Mouse (Mus musculus) embryonic facial prominence, embryonic 14.5 days (tissue): ENCODE measurements around the gene Kpna7. TPM values are rescaled to one million over a fixed set of nuclear protein-coding genes. Genes with fewer than 3 reads are reported as not detected.
"Not testable (repeated sequence)": the region's sequence is repeated elsewhere in the genome, so short reads cannot be mapped to it uniquely, and the experiment has no call there.

Experiments
- ATAC-seq: fragments of 200-750 bp; cut with Nextera tagmentation; 2 replicates; pipeline ENCODE4 v1.8.0; 2017; ENCODE audit warnings: low read depth, moderate number of reproducible peaks, moderate TSS enrichment
- DNase-seq: peaks from one replicate; pipeline ENCODE4 v3.0.0-alpha.2; 2015; ENCODE audit warnings: low spot score
- H3K27ac ChIP-seq: fragments of 300-500 bp; sonication (generic); replicated peaks from 2 replicates; pipeline ENCODE4 v1.5.1; 2014; ENCODE audit warnings: low read depth, mild to moderate bottlenecking, low read length, moderate library complexity
- H3K27me3 ChIP-seq: fragments of 300-500 bp; sonication (generic); replicated peaks from 2 replicates; pipeline ENCODE4 v1.6.1; 2014; ENCODE audit warnings: low read length; ENCODE audit not compliant: control insufficient read depth, insufficient read depth
- H3K36me3 ChIP-seq: fragments of 300-500 bp; sonication (generic); 2 replicates; pipeline ENCODE4 v1.6.1; 2014; ENCODE audit warnings: low read length, mixed read lengths; ENCODE audit not compliant: control insufficient read depth, insufficient read depth
- H3K4me1 ChIP-seq: fragments of 300-500 bp; sonication (generic); 2 replicates; pipeline ENCODE4 v1.6.1; 2014; ENCODE audit warnings: antibody characterized with exemption, low read length; ENCODE audit not compliant: control insufficient read depth, insufficient read depth
- H3K4me2 ChIP-seq: fragments of 300-500 bp; sonication (generic); 2 replicates; pipeline ENCODE4 v1.6.1; 2014; ENCODE audit warnings: low read depth, mild to moderate bottlenecking, low read length, moderate library complexity, mixed read lengths
- H3K4me3 ChIP-seq: fragments of 300-500 bp; sonication (generic); 2 replicates; pipeline ENCODE4 v1.5.1; 2014; ENCODE audit warnings: low read depth, mild to moderate bottlenecking, low read length
- H3K9ac ChIP-seq: fragments of 300-500 bp; sonication (generic); 2 replicates; pipeline ENCODE4 v1.6.1; 2014; ENCODE audit warnings: low read depth, mild to moderate bottlenecking, low read length, moderate library complexity, mixed read lengths
- H3K9me3 ChIP-seq: fragments of 300-500 bp; sonication (generic); 2 replicates; pipeline ENCODE4 v1.6.1; 2016; ENCODE audit warnings: low read length; ENCODE audit not compliant: control insufficient read depth
- WGBS: fragments of 180-500 bp; shearing (Covaris S2); extraction: QIAGEN DNeasy Blood & Tissue Kit; methylation state at CpG from one replicate; pipeline ENCODE4 v1.1.7; 2014; 5-methylcytosine and 5-hydroxymethylcytosine counted together
- polyA plus RNA-seq: library from polyadenylated mRNA; unstranded; fragments of >200 nt; fragmentation: Nextera tagmentation; extraction: Ambion mirVana; gene quantifications from 2 replicates; pipeline ENCODE4 v1.2.1, GENCODE M21; 2014

The Kpna7 gene
- polyA plus RNA-seq, 1 experiment from 2014 or later = not detected

DNA sequence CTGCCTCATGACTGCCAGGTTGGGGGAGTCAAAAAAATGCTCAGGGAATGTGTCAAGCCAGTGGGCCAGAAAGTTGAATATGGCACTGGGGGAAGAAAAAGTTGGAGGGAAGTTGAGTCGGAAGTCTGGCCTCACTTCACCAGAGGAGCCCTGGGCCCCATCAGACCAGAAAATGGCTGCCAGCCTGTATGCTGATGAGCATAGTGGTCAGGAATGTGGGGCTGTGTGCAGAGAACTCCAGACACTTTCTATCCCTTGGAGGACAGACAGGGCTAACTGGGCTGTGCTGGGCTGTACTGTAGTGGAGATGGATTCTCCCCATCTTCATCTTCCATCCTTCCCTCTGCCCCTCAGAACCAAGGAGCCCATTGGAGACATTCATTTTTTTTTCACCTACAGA is 53.4 kb downstream of the Kpna7 start:
- H3K9ac ChIP-seq, DNase-seq, H3K36me3 ChIP-seq, H3K4me1 ChIP-seq, H3K9me3 ChIP-seq, H3K27me3 ChIP-seq, H3K27ac ChIP-seq, H3K4me3 ChIP-seq, H3K4me2 ChIP-seq, ATAC-seq: not testable (repeated sequence)
- WGBS = 77% methylated on average over 1 of the region's 1 CpGs

DNA sequence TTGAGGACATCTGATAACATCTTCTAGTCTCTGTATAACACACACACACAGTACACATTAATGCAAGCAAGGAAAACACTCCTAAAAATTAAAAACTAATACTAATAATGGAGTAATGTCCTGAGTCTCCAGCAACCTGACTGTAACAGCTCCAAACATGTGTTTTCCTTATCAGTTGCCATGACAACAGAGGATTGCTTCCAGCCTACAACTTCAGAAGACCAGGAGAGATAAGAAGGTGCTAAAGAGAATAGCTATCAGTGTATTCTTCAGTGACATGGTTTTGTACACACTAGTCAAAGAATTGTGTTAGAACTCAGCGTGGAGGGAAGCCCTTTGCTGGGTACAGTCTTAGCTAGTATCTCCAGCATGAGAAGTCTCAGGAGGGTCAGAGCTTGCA is 63.1 kb downstream of the Kpna7 start:
- not testable (repeated sequence) for H3K4me2 ChIP-seq, H3K36me3 ChIP-seq, DNase-seq, H3K9me3 ChIP-seq, H3K4me3 ChIP-seq, H3K4me1 ChIP-seq, H3K27me3 ChIP-seq, ATAC-seq, H3K9ac ChIP-seq, H3K27ac ChIP-seq
- 87% methylated on average over 1 of the region's 1 CpGs for WGBS

DNA sequence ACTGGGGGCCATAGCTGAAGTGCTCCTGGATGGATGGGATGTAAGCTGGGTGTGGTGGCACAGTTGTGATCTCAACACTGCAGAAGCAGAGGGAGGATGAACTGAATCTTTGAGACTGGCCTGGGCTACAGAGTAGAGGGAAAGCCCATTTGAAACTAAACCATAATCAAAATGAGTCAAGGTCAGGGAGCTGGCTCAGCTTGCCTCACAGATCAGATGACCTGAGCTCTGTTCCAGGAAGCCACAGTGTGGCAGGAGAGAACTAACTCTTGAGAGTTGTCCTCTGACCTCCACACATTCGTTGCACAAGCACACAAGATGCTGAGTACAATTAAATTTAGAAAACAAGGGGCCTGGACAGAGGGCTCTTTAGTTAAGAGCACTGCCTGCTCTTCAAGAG is 63.6 kb downstream of the Kpna7 start:
- H3K27me3 ChIP-seq, ATAC-seq, H3K36me3 ChIP-seq, H3K9me3 ChIP-seq, H3K4me2 ChIP-seq, H3K4me3 ChIP-seq, H3K9ac ChIP-seq, H3K4me1 ChIP-seq, H3K27ac ChIP-seq, DNase-seq: not testable (repeated sequence)
- WGBS = 39% methylated on average over 1 of the region's 1 CpGs

DNA sequence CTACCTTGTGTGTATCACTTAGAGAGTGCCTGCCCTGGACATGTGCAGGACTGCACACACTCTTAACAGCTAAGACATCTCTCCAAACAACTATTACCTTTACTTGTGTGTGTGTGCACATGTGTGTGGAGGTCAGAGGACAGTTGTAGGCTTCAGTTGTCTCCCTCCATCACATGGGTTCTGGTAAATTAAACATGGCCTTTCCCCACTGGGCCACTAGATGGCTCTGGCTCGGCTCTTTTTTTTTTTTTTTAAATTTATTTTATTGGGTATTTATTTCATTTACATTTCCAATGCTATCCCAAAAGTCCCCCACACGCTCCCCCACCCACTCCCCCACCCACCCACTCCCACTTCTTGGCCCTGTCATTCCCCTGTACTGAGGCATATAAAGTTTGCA is 67.1 kb downstream of the Kpna7 start:
- not testable (repeated sequence) for H3K4me3 ChIP-seq, H3K9me3 ChIP-seq, ATAC-seq, H3K27ac ChIP-seq, DNase-seq, H3K4me1 ChIP-seq, H3K36me3 ChIP-seq, H3K27me3 ChIP-seq, H3K4me2 ChIP-seq, H3K9ac ChIP-seq
- WGBS = 47% methylated on average over 2 of the region's 2 CpGs

- WGBS = 90% methylated on average over 1 of the region's 1 CpGs
- Histone ChIP-seq H3K27ac (no peak overlapping the region), H3K36me3 (no peaks in the 10 kb centered on the region), H3K4me1 (no peaks in the 10 kb centered on the region), H3K27me3 (no peaks in the 10 kb centered on the region), H3K9ac (no peak overlapping the region), H3K4me3 (no peak overlapping the region), H3K9me3 (no peaks in the 10 kb centered on the region), H3K4me2 (no peak overlapping the region)
- ATAC-seq = no peak
- DNase-seq = no peak
Observed at GRCm38 (mm10) chr5:145014278-145014677, 69.6 kb downstream of the Kpna7 start.

DNA sequence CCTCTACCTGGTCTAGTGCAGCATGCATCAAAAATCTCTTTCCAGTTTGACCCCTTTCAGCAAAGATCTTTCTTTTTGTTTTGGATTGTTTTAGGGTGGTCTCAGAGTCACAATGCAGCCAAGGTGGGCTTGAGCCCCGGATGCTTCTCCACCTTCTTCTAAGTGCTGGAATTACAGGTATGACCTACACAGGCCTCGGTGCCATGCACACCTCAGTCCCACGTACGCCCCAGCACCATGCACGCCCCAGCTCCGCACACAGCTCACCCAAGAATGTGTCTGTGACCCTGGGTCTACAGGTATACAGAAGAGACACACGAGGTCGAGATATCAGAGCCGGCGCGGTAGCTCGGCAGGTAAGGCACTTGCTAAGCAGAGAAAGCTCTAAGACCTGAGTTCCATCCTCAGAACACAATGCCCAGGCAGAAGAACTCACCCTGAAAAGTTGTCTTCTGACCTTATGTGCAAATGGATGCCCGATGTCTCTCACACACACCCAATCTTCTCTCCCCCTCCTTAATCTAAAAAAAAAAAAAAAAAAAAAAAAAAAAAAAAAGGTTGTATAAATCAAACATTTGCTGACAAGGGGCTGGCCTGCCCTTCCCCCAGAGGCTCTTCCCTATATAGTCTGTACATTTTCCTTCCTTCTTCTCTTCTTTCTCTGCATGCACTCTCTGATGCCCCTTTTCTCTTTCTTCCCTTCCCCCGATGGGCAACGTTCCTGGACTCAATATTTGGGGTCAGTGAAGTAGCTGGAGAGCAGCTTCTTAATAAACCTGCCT is 74.8 kb downstream of the Kpna7 start:
- H3K9me3 ChIP-seq = no peaks in the 10 kb centered on the region
- WGBS = 88% methylated on average over 15 of the region's 15 CpGs
- DNase-seq (no peak), ATAC-seq (no peak)
- no peak overlapping the region for H3K4me3 ChIP-seq
- H3K27me3 ChIP-seq = no peaks in the 10 kb centered on the region
- no peaks in the 10 kb centered on the region for H3K36me3 ChIP-seq
- H3K9ac ChIP-seq = no peak overlapping the region
- H3K4me1 ChIP-seq = no peaks in the 10 kb centered on the region
- no peak overlapping the region for H3K4me2 ChIP-seq
- H3K27ac ChIP-seq = no peak overlapping the region

DNA sequence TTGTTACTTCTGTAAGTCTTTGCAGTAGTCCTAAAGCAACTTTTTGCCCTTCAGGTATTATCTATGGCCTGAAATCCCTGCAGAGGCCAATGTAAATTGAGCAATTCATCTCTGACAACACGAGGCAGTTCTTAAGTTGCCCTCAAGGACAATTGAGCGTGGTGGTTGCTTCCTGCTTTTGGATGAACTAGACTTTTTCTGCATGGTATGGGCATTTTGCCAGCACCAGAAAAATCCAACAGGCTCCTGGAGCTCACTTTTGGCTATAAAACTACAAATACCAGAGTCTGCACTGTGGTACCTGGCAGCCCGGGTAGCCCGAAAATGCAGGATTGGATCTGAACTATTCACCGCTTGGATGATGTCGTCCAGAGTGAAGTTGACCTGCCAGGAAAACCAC is 78.2 kb downstream of the Kpna7 start:
- no peak overlapping the region for H3K9ac ChIP-seq
- H3K27me3 ChIP-seq = no peaks in the 10 kb centered on the region
- no peaks in the 10 kb centered on the region for H3K4me1 ChIP-seq
- no peaks in the 10 kb centered on the region for H3K9me3 ChIP-seq
- DNase-seq (no peak), ATAC-seq (no peak)
- 74% methylated on average over 6 of the region's 6 CpGs for WGBS
- H3K4me3 ChIP-seq = no peak overlapping the region
- no peak overlapping the region for H3K27ac ChIP-seq
- H3K4me2 ChIP-seq = no peak overlapping the region
- no peaks in the 10 kb centered on the region for H3K36me3 ChIP-seq

- Histone ChIP-seq H3K4me3 (no peak overlapping the region), H3K36me3 (no peaks in the 10 kb centered on the region), H3K9me3 (no peaks in the 10 kb centered on the region), H3K27me3 (no peaks in the 10 kb centered on the region), H3K4me2 (no peak overlapping the region), H3K27ac (no peak overlapping the region), H3K4me1 (no peaks in the 10 kb centered on the region), H3K9ac (no peak overlapping the region)
- DNase-seq (no peak), ATAC-seq (no peak)
- WGBS = 66% methylated on average over 9 of the region's 9 CpGs
Observed at GRCm38 (mm10) chr5:145004495-145004894, 79.3 kb downstream of the Kpna7 start.

- ATAC-seq (no peak), DNase-seq (no peak)
- H3K27ac ChIP-seq = no peak overlapping the region
- H3K27me3 ChIP-seq = no peaks in the 10 kb centered on the region
- 68% methylated on average over 3 of the region's 3 CpGs for WGBS
- H3K9ac ChIP-seq = no peak overlapping the region
- no peak overlapping the region for H3K4me2 ChIP-seq
- no peak overlapping the region for H3K4me3 ChIP-seq
- no peaks in the 10 kb centered on the region for H3K4me1 ChIP-seq
- H3K9me3 ChIP-seq = no peaks in the 10 kb centered on the region
- no peaks in the 10 kb centered on the region for H3K36me3 ChIP-seq
Observed at GRCm38 (mm10) chr5:145003362-145003761, 80.5 kb downstream of the Kpna7 start.
